Mouse (Mus musculus): ENCODE data around the gene Echdc3. TPM values are rescaled to one million over a fixed set of nuclear protein-coding genes. Genes with fewer than 3 reads are reported as not detected.

Echdc3 gene
- polyA plus RNA-seq, 1 experiment from 2014 or later = 2.8 TPM

DNA sequence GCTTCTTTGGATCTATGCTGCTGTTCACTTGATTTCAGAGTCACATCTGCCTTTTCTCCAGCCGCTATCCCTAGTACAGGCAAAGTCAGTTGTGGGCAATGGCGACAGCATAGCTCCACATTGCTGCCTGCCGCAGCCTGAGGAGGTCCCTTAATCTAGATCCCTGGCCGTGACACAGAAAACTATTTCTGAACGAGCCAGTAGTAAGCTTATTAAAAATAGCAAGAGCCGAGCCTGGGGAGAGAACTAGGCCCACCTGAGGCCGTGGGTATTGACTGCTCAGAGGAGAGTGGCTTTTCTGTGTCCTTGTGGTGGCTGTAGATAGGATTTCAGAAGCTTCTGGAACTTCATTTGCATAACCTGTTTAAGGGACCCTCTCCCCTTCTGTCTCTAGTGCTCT lies 19.9 kb upstream of the Echdc3 start:
- H3K9me3 ChIP-seq (ENCODE audit: control insufficient read depth, low read length) = no peaks in the 10 kb centered on the region

GRCm38 (mm10) chr2:6230865-6231264 lies 18.0 kb upstream of the Echdc3 start:
- 84% methylated on average over 6 of the region's 6 CpGs for WGBS
- ATAC-seq (ENCODE audit: low FRiP score) = no peak

More for the DNA sequence above, 19.9 kb upstream of the Echdc3 start:
- H3K9ac ChIP-seq (ENCODE audit: low read length) = no peak overlapping the region
- no peaks in the 10 kb centered on the region for H3K27me3 ChIP-seq (ENCODE audit: control insufficient read depth, insufficient read depth, low read length)
- WGBS = 86% methylated on average over 7 of the region's 7 CpGs
- H3K27ac ChIP-seq (ENCODE audit: low read depth, low read length) = no peak overlapping the region
- DNase-seq (ENCODE audit: low spot score, missing footprints) (no peak), ATAC-seq (ENCODE audit: low FRiP score) (no peak)
- no peak overlapping the region for H3K4me2 ChIP-seq
- no peaks in the 10 kb centered on the region for H3K36me3 ChIP-seq (ENCODE audit: control insufficient read depth, insufficient read depth, low read length)
- no peak overlapping the region for H3K4me3 ChIP-seq (ENCODE audit: low read depth, low read length)
- peaks cover 5% of the 10 kb centered on the region for H3K4me1 ChIP-seq (ENCODE audit: control insufficient read depth, insufficient read depth, low read length)

DNA sequence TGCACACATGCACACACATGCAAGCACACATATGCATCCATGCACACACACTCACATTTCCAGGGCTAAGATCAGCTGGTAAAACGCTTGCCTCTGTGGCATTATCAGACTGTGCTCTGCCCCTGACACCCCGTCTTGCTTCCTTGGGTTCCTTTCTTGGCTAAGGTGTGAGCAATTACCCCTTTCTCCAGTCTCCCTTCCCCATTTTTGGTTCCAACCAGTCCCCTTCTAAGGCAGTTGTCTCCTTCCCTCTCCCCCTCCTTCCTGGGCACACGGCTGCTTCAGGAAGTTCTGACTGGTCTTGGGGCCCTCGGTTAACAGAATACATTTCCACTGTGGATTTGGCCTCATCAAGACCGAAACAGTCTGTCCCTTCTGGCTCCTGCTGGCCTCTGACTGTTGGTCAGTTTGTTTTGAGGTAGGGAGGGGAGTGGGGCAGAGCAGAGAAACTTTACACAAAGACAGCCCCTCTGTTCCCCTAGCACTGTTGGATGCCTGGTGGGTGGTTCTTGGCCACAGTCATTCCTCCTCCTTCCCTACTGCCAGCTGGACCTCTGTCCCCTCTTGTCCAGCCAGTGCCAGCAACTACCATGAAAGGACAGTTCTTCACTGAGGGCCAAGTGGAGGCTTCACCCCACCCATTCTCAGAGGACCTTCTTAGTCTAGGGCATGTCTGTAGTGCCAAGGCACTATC lies 16.9 kb upstream of the Echdc3 start:
- Histone ChIP-seq H3K27me3 (ENCODE audit: control insufficient read depth, insufficient read depth, low read length) (no peaks in the 10 kb centered on the region), H3K4me2 (no peak overlapping the region), H3K9ac (ENCODE audit: low read length) (no peak overlapping the region), H3K9me3 (ENCODE audit: control insufficient read depth, low read length) (peaks cover 4% of the 10 kb centered on the region; the same call in 1 of the 2 replicates), H3K27ac (ENCODE audit: low read depth, low read length) (no peak overlapping the region), H3K4me1 (ENCODE audit: control insufficient read depth, insufficient read depth, low read length) (no peaks in the 10 kb centered on the region; the same call in 1 of the 2 replicates), H3K4me3 (ENCODE audit: low read depth, low read length) (no peak overlapping the region), H3K36me3 (ENCODE audit: control insufficient read depth, insufficient read depth, low read length) (no peaks in the 10 kb centered on the region)
- ATAC-seq (ENCODE audit: low FRiP score) = no peak
- 72% methylated on average over 5 of the region's 5 CpGs for WGBS
- no peak for DNase-seq (ENCODE audit: low spot score, missing footprints)

More at GRCm38 (mm10) chr2:6230865-6231264, 18.0 kb upstream of the Echdc3 start:
- no peaks in the 10 kb centered on the region for H3K36me3 ChIP-seq (ENCODE audit: control insufficient read depth, insufficient read depth, low read length)
- H3K27me3 ChIP-seq (ENCODE audit: control insufficient read depth, insufficient read depth, low read length) = no peaks in the 10 kb centered on the region
- H3K4me2 ChIP-seq = no peak overlapping the region
- H3K4me3 ChIP-seq (ENCODE audit: low read depth, low read length) = no peak overlapping the region
- H3K4me1 ChIP-seq (ENCODE audit: control insufficient read depth, insufficient read depth, low read length) = peaks cover 5% of the 10 kb centered on the region
- H3K9ac ChIP-seq (ENCODE audit: low read length) = no peak overlapping the region
- H3K9me3 ChIP-seq (ENCODE audit: control insufficient read depth, low read length) = no peaks in the 10 kb centered on the region
- DNase-seq (ENCODE audit: low spot score, missing footprints) = no peak
- H3K27ac ChIP-seq (ENCODE audit: low read depth, low read length) = no peak overlapping the region

DNA sequence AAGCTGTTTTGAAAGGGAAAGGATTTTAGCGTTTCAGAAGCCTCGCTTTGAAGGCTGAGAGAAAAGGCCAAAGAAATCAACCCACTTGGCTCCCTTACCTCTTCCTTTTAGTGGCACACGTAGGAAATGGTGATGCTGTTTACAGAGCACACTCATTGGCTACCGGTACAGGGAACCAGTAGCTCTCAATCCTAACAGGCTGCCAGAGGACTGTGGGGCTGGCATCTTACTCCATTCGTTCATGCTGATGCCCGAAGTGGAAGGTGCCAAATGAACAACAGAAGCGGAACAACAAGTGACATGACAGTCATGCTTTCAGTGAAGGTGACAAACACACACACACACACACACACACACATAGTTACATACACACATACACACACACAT lies 14.2 kb upstream of the Echdc3 start:
- no peak overlapping the region for H3K4me2 ChIP-seq
- H3K9me3 ChIP-seq (ENCODE audit: control insufficient read depth, low read length) = peaks cover 5% of the 10 kb centered on the region; the same call in 1 of the 2 replicates
- no peak for DNase-seq (ENCODE audit: low spot score, missing footprints)
- H3K9ac ChIP-seq (ENCODE audit: low read length) = no peak overlapping the region
- H3K27me3 ChIP-seq (ENCODE audit: control insufficient read depth, insufficient read depth, low read length) = no peaks in the 10 kb centered on the region
- no peak for ATAC-seq (ENCODE audit: low FRiP score)
- no peak overlapping the region for H3K4me3 ChIP-seq (ENCODE audit: low read depth, low read length)
- H3K4me1 ChIP-seq (ENCODE audit: control insufficient read depth, insufficient read depth, low read length) = no peaks in the 10 kb centered on the region
- H3K27ac ChIP-seq (ENCODE audit: low read depth, low read length) = no peak overlapping the region; the same call in 1 of the 2 replicates
- 85% methylated on average over 7 of the region's 7 CpGs for WGBS
- H3K36me3 ChIP-seq (ENCODE audit: control insufficient read depth, insufficient read depth, low read length) = no peaks in the 10 kb centered on the region

DNA sequence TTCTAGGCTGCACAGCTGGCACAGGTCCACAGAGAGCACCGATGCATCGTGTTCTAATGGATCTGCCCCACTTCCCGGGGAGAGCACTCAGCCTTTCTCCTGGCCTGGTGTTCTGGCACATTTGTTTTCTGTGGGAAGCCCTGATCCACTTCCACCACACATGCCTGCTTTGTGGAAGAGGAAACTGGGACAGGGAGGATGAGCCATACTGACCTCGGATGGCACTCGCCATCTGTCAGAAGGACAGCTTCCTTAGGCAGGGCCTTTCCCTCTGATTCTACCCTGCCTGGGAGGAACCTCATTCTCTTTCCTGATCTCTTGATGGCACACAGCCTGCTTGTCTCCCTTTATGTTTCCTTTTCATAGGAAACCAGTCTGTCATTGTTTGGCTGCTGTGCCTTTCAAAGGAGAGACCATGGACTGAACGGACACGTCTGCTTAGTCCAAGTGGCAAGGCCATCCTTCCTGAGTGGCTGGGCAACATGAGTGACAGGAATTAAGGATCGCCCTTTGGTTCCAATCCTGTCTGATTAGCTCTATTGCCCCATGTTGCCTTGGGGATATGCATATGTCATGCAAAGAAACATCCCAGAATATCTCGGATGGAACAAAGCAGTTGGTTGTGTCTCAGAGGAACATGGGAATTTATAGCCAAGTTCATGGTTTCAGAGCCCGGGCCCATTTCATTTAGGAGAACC lies 13.7 kb upstream of the Echdc3 start:
- Histone ChIP-seq H3K36me3 (ENCODE audit: control insufficient read depth, insufficient read depth, low read length) (no peaks in the 10 kb centered on the region), H3K9ac (ENCODE audit: low read length) (no peak overlapping the region), H3K9me3 (ENCODE audit: control insufficient read depth, low read length) (peaks cover 5% of the 10 kb centered on the region; the same call in 1 of the 2 replicates), H3K4me1 (ENCODE audit: control insufficient read depth, insufficient read depth, low read length) (no peaks in the 10 kb centered on the region; the same call in 1 of the 2 replicates), H3K27ac (ENCODE audit: low read depth, low read length) (no peak overlapping the region; the same call in 1 of the 2 replicates), H3K4me3 (ENCODE audit: low read depth, low read length) (no peak overlapping the region), H3K27me3 (ENCODE audit: control insufficient read depth, insufficient read depth, low read length) (no peaks in the 10 kb centered on the region), H3K4me2 (no peak overlapping the region)
- DNase-seq (ENCODE audit: low spot score, missing footprints) (no peak), ATAC-seq (ENCODE audit: low FRiP score) (peak; percentile 11; the same call in 1 of the 2 replicates)
- WGBS = 78% methylated on average over 10 of the region's 10 CpGs

DNA sequence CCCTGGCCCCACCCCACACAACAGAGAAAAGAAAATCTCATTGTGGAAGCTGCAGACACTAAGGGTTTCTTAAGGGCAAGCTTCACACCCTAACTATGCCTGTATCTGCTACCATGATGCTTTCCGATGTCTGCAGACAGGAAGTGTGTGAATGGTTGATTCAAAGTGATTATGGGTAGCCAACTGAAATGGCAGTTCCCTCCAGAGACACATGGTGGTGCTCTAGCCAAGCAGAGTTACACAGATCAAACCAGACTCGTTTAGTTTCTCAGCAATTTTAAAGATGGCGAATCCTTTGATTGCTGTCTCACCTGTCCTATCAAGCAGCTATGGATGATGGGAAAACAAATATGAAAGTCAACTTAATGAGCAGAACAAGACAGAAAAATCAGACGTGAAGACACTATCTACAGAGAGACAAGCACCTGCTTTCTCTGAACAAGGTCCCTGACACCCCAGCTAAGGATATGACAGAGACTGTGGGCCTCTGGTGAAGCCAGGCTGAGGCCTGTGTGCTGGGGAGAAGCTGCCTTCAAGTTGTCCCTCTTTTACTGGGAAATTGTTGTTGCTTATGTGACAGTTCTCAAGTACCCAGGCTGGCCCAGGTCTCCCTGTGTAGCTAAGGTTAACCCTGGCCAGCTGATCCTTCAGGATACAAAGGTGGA lies 7.4 kb upstream of the Echdc3 start:
- H3K9me3 ChIP-seq (ENCODE audit: control insufficient read depth, low read length) = peaks cover 5% of the 10 kb centered on the region; the same call in 1 of the 2 replicates
- peak; percentile 80; the same call in 1 of the 2 replicates for ATAC-seq (ENCODE audit: low FRiP score)
- 20% methylated on average over 4 of the region's 4 CpGs for WGBS

DNA sequence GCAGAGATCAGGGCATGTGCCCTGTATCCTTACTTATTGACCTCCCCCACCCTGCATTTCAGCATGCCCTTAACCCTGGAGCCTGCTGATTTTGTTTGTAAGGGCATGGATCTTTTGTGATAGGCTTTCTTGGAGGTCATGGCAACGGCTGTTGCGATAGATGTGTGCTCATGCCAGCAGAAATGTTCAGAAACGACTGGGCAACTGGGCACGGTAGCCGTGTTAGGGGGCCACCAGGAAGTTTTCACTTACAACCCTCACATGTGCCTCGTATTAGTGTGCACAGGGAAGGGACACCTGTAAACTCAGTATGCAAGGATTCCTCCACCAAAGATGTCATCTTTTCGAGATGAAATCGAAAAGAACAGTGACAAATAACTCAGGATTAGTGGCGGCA lies 508 bp downstream of the Echdc3 start:
- peaks cover 6% of the 10 kb centered on the region; the same call in 1 of the 2 replicates for H3K4me1 ChIP-seq (ENCODE audit: control insufficient read depth, insufficient read depth, low read length)
- no peaks in the 10 kb centered on the region for H3K36me3 ChIP-seq (ENCODE audit: control insufficient read depth, insufficient read depth, low read length)
- DNase-seq (ENCODE audit: low spot score, missing footprints) (no peak), ATAC-seq (ENCODE audit: low FRiP score) (peak; percentile 39; the same call in 1 of the 2 replicates)
- H3K4me2 ChIP-seq = peak overlapping the region; percentile 66
- H3K27ac ChIP-seq (ENCODE audit: low read depth, low read length) = no peak overlapping the region
- H3K4me3 ChIP-seq (ENCODE audit: low read depth, low read length) = peak overlapping the region; percentile 38
- peak overlapping the region; percentile 56 for H3K9ac ChIP-seq (ENCODE audit: low read length)
- H3K27me3 ChIP-seq (ENCODE audit: control insufficient read depth, insufficient read depth, low read length) = no peaks in the 10 kb centered on the region
- 36% methylated on average over 9 of the region's 9 CpGs for WGBS
- H3K9me3 ChIP-seq (ENCODE audit: control insufficient read depth, low read length) = no peaks in the 10 kb centered on the region

More for the DNA sequence above, 7.4 kb upstream of the Echdc3 start:
- no peak overlapping the region for H3K9ac ChIP-seq (ENCODE audit: low read length)
- no peaks in the 10 kb centered on the region for H3K36me3 ChIP-seq (ENCODE audit: control insufficient read depth, insufficient read depth, low read length)
- H3K4me2 ChIP-seq = no peak overlapping the region
- no peaks in the 10 kb centered on the region for H3K27me3 ChIP-seq (ENCODE audit: control insufficient read depth, insufficient read depth, low read length)
- H3K27ac ChIP-seq (ENCODE audit: low read depth, low read length) = no peak overlapping the region
- no peak overlapping the region for H3K4me3 ChIP-seq (ENCODE audit: low read depth, low read length)
- DNase-seq (ENCODE audit: low spot score, missing footprints) = peak; percentile 94
- no peaks in the 10 kb centered on the region; the same call in 1 of the 2 replicates for H3K4me1 ChIP-seq (ENCODE audit: control insufficient read depth, insufficient read depth, low read length)

DNA sequence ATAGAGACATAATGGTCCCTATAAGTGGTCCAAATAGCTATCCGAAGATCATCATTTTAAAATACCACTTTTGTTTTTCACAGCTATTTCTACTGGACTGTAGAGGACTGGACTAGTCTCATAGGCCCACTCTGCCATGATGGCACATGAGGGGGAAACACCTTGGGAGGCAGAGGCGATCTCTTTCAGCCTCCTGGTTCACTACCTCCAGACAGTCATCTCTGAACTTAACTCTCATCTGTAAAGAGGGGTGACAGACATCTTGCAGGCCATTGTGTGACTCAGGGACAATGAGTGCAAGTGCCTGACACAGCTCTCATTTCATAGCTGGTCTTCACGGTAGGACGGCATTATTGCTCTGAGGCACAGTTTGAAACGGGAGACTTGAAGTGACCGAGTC lies 2.0 kb downstream of the Echdc3 start:
- ATAC-seq (ENCODE audit: low FRiP score) (no peak), DNase-seq (ENCODE audit: low spot score, missing footprints) (no peak)
- no peaks in the 10 kb centered on the region for H3K36me3 ChIP-seq (ENCODE audit: control insufficient read depth, insufficient read depth, low read length)
- no peak overlapping the region for H3K4me3 ChIP-seq (ENCODE audit: low read depth, low read length)
- H3K27ac ChIP-seq (ENCODE audit: low read depth, low read length) = no peak overlapping the region
- no peak overlapping the region for H3K4me2 ChIP-seq
- peaks cover 6% of the 10 kb centered on the region; the same call in 1 of the 2 replicates for H3K4me1 ChIP-seq (ENCODE audit: control insufficient read depth, insufficient read depth, low read length)
- no peaks in the 10 kb centered on the region for H3K9me3 ChIP-seq (ENCODE audit: control insufficient read depth, low read length)
- H3K9ac ChIP-seq (ENCODE audit: low read length) = no peak overlapping the region
- WGBS = 83% methylated on average over 6 of the region's 6 CpGs
- no peaks in the 10 kb centered on the region for H3K27me3 ChIP-seq (ENCODE audit: control insufficient read depth, insufficient read depth, low read length)
